Mouse (Mus musculus) neural tube, embryonic 11.5 days (tissue): ENCODE data around the gene Adamts9. TPM values are rescaled to one million over a fixed set of nuclear protein-coding genes. Genes with fewer than 3 reads are reported as not detected.

ENCODE experiments used
- ATAC-seq: fragments of 200-750 bp; cut with Nextera tagmentation; 2 replicates; pipeline ENCODE4 v1.8.0; 2017; ENCODE audit warnings: moderate number of reproducible peaks, mild to moderate bottlenecking, moderate TSS enrichment, moderate library complexity; ENCODE audit not compliant: insufficient read depth, low FRiP score, low TSS enrichment
- DNase-seq: peaks from one replicate; pipeline ENCODE4 v3.0.0-alpha.2; 2015; ENCODE audit warnings: low spot score
- H3K27ac ChIP-seq: fragments of 300-500 bp; sonication (generic); 2 replicates; pipeline ENCODE4 v1.5.1; 2014; ENCODE audit warnings: low read depth, mild to moderate bottlenecking, low read length
- H3K27me3 ChIP-seq: fragments of 300-500 bp; sonication (generic); 2 replicates; pipeline ENCODE4 v1.6.1; 2014; ENCODE audit warnings: mild to moderate bottlenecking, low read length, mixed read lengths; ENCODE audit not compliant: control insufficient read depth, insufficient read depth
- H3K36me3 ChIP-seq: fragments of 300-500 bp; sonication (generic); 2 replicates; pipeline ENCODE4 v1.6.1; 2014; ENCODE audit warnings: mild to moderate bottlenecking, low read length, moderate library complexity, mixed read lengths; ENCODE audit not compliant: control insufficient read depth, insufficient read depth
- H3K4me1 ChIP-seq: fragments of 300-500 bp; sonication (generic); 2 replicates; pipeline ENCODE4 v1.6.1; 2014; ENCODE audit warnings: low read length, mixed read lengths; ENCODE audit not compliant: control insufficient read depth, insufficient read depth
- H3K4me2 ChIP-seq: fragments of 300-500 bp; sonication (generic); 2 replicates; pipeline ENCODE4 v1.6.1; 2014; ENCODE audit warnings: low read depth, mild to moderate bottlenecking, moderate library complexity
- H3K4me3 ChIP-seq: fragments of 300-500 bp; sonication (generic); 2 replicates; pipeline ENCODE4 v1.5.1; 2014; ENCODE audit warnings: low read depth, low read length
- H3K9ac ChIP-seq: fragments of 300-500 bp; sonication (generic); 2 replicates; pipeline ENCODE4 v1.6.1; 2014; ENCODE audit warnings: mild to moderate bottlenecking, low read length
- H3K9me3 ChIP-seq: fragments of 300-500 bp; sonication (generic); 2 replicates; pipeline ENCODE4 v1.6.1; 2016; ENCODE audit warnings: low read length; ENCODE audit not compliant: control insufficient read depth
- WGBS: fragments of 180-500 bp; shearing (Covaris S2); extraction: QIAGEN DNeasy Blood & Tissue Kit; methylation state at CpG from one replicate; pipeline ENCODE4 v1.1.7; 2014; 5-methylcytosine and 5-hydroxymethylcytosine counted together
- polyA plus RNA-seq: library from polyadenylated mRNA; unstranded; fragments of >200 nt; fragmentation: Nextera tagmentation; extraction: Ambion mirVana; gene quantifications from 2 replicates; pipeline ENCODE4 v1.2.1, GENCODE M21; 2014

Gene Adamts9
- polyA plus RNA-seq: 1.4 and 2.2 TPM in 2 replicates

DNA sequence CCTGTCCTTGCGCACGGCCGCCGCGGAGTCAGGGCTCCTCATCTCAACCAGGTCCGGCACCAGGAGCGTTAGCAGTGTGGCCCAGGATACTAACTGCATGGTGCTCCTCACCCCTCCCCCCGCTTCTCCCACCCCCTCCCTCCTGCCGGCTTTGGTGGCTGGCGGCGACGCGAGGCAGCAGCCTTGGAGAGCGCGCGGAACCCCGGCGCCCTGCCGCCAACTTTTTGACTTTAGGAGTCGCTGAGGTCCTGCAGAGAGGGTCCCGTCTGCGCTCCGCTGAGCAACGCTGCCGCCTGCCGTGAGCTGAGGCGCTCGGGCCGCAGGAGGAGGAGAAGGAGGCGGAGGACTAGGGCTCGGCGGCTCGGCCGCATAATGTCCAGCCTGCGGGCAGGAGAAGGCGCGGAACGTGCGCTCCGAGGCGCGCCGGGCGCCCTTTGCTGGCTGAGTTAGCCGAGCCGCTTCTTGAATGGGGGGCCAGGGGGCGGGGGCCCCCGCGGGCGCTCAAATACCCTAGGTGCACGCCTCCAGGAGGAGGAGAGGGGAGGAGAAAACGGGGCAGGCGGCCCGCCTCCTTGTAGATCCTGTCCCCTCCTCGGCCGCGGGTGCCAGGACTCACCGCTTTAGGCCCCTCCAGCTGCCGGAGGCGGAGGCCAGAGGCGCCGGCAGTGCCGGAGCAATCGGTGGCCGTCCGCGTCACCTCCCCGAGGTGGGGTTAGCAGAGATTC lies at the start of gene Adamts9:
Gene Adamts9 (minus strand): TSS at position 436 of the 725 bp plus-strand sequence.
- Histone ChIP-seq H3K9me3 (no peaks in the 10 kb centered on the region), H3K4me3 (peak within 1 kb of the TSS; percentile 51), H3K27me3 (peaks cover 25% of the 10 kb centered on the region), H3K4me1 (0 out of 2 replicates have a peak, but pooled peaks cover 4% of the 10 kb centered on the region), H3K4me2 (peak within 1 kb of the TSS; percentile 95), H3K27ac (no peak within 1 kb of the TSS), H3K36me3 (no peaks in the 10 kb centered on the region), H3K9ac (peak within 1 kb of the TSS; percentile 56)
- under 1% methylated on average over 51 of the region's 68 CpGs for WGBS
- ATAC-seq (peak; percentile 58), DNase-seq (peak; percentile 81)

DNA sequence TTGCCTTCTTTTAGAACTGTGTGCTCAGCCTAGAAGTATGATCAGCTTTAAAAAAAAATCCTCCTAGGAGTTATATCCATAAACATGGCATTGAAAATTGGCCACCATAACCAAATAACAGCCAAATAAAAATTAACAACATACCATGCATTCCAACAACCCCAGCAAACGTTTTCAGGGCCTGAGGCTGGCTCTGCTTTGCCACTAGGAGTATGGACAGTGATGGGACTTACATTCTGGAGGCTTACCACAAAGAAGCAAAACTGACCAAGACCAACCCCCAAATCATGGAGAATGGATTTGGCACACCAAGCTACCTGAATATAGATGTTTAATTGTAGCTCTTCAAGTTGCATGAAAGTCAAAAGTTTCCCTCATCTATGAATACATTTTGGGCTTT lies 48.3 kb upstream of the Adamts9 start:
- no peak overlapping the region for H3K27ac ChIP-seq
- no peak overlapping the region for H3K4me2 ChIP-seq
- no peak for DNase-seq
- H3K9me3 ChIP-seq: no peaks in the 10 kb centered on the region
- H3K36me3 ChIP-seq: no peaks in the 10 kb centered on the region
- no peaks in the 10 kb centered on the region for H3K27me3 ChIP-seq
- no peak for ATAC-seq
- no peaks in the 10 kb centered on the region for H3K4me1 ChIP-seq
- WGBS: 37% methylated on average over 1 of the region's 1 CpGs
- H3K9ac ChIP-seq: no peak overlapping the region
- H3K4me3 ChIP-seq: no peak overlapping the region

DNA sequence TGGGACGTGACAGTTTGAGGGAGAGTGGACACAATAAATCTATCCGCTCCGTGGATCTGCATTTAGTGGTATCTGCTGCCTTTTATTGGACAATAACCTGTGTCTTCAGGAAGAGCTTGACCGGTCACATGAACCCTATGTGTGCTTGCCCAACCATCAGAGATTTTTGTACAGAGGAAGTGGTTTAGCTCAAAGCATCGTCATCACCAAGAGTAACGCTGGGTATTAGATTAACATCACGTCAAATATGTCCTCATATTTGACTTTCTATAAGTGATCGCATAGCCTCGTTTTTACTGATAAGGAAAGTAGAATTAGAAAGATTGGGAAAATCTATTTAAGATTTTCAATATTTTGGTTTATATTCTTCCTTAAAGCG lies 45.3 kb upstream of the Adamts9 start:
- no peak overlapping the region for H3K4me3 ChIP-seq
- ATAC-seq: no peak
- no peaks in the 10 kb centered on the region for H3K27me3 ChIP-seq
- H3K9me3 ChIP-seq: no peaks in the 10 kb centered on the region
- no peaks in the 10 kb centered on the region for H3K4me1 ChIP-seq
- H3K27ac ChIP-seq: no peak overlapping the region
- no peaks in the 10 kb centered on the region for H3K36me3 ChIP-seq
- 94% methylated on average over 10 of the region's 10 CpGs for WGBS
- H3K4me2 ChIP-seq: no peak overlapping the region
- no peak for DNase-seq
- H3K9ac ChIP-seq: no peak overlapping the region

DNA sequence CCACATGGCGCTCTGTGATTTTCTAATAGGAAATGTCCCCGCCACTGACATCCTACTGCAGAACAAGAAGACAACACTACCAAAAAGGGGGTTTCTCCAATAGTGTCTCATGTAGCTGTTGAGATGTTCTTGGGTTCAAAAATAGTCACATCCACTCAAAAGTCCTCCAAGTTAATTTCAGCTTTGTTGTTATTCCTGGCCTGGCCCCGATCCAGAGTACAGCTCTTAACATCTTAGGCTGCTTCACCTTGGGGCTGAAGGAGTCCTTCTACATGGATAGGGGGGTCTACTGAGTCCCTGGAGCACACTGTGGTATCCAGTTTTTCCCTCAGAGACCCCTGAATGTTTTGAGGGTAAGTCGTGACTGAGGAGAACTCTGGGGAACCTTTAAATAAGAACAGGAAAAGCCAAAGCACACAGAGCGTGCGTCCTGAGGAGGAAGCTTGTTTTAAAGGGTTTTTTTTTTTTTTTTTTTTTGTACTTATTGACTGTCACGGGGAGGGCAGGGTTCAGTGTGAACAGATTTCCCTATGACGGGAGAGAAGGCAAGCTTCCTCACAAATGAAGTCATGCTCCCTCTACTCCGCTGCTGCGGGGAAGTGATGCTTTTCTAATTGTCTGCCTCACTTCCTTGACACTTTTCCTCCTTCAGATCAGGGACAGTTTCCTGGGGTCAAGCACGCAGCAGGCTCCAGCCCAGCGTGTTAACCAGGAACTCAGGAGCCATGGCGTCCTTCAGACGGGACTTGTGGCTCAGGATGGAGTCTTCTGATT lies 44.7 kb upstream of the Adamts9 start:
- H3K9me3 ChIP-seq: no peaks in the 10 kb centered on the region
- no peak overlapping the region for H3K27ac ChIP-seq
- H3K4me2 ChIP-seq: no peak overlapping the region
- no peak overlapping the region for H3K9ac ChIP-seq
- 83% methylated on average over 14 of the region's 14 CpGs for WGBS
- ATAC-seq (no peak), DNase-seq (no peak)
- no peaks in the 10 kb centered on the region for H3K27me3 ChIP-seq
- H3K4me1 ChIP-seq: no peaks in the 10 kb centered on the region
- H3K36me3 ChIP-seq: no peaks in the 10 kb centered on the region
- no peak overlapping the region for H3K4me3 ChIP-seq

DNA sequence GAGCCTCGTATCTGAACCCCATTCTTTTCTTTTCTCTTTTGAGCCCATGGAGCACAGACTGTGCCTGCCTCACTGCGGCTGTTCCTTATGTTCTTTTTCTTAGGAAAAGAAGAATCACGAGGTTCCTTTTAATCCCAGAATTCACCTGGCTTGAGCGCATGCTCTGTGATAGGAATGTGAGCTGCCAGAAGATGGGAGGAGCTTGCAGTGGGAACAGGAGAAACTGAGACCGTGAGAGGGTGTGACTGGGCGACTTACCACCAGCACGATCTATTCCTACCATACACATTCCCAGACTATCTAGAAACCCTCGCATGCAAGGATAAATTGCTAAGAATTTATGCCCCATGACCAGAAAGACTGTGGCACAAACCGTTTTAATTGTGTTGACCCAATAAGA lies 44.1 kb upstream of the Adamts9 start:
- no peak for ATAC-seq
- WGBS: 89% methylated on average over 9 of the region's 9 CpGs
- no peaks in the 10 kb centered on the region for H3K36me3 ChIP-seq

DNA sequence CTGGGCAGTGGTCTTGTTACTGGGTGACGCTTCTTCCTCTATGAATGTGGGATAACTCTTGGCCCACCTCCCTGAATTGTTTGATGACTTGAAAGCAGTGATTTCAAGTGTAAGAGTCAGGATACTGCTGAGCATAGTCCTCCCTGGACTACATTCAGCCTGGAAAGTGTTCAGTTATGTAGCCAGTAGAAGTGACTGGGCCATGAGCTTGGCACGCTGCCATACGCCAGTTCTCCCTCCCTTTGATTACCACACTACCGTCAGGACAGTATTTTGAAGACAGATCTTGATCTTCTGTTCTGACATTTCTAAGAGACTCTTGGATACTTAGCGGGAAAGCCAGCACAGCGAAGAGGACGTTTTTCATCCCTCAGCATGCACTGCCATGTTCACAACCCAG lies 40.1 kb upstream of the Adamts9 start:
- Histone ChIP-seq H3K36me3 (no peaks in the 10 kb centered on the region), H3K4me1 (no peaks in the 10 kb centered on the region), H3K27me3 (no peaks in the 10 kb centered on the region), H3K9ac (no peak overlapping the region), H3K9me3 (no peaks in the 10 kb centered on the region), H3K4me3 (no peak overlapping the region), H3K4me2 (no peak overlapping the region), H3K27ac (no peak overlapping the region)
- 86% methylated on average over 7 of the region's 7 CpGs for whole genome bisulfite sequencing
- ATAC-seq: no peak
- DNase-seq: no peak

More for the DNA sequence above, 44.1 kb upstream of the Adamts9 start:
- Histone ChIP-seq H3K4me2 (no peak overlapping the region), H3K9ac (no peak overlapping the region), H3K9me3 (no peaks in the 10 kb centered on the region), H3K4me3 (no peak overlapping the region), H3K4me1 (no peaks in the 10 kb centered on the region), H3K27ac (no peak overlapping the region), H3K27me3 (no peaks in the 10 kb centered on the region)
- DNase-seq: no peak

DNA sequence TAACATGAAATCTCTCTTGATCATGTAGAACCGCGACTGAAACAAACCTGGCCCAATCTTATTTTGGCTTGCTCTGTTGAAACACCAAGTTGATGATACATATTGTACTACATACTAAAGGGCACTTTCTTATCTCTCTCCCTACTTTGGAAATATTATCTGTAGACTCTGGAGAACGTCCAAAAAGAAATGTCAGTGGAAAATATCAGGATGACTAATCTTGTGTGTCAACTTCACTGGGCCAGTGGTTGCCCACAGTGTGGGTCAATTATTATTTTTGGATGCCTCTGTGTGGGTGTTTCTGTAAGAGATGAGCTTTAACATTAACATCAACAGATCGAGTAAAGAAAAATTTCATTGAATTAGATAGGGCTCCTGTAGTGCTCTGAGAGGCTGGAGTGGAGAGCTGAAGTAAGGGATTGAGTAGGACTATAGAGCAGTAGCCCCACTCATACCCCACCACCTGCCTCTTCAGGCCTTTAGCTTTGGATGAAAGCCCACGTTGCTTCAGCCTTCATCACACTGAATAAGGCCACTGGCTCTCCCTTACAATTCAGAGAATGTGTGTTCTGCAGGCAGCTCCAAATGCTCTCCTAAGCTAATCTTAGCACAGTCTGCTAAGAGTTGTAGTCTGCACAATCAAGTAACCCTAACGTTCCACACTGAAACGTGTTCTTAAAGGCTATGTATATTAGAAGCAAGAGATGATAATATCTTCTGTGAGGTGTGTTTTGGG lies 38.3 kb upstream of the Adamts9 start:
- Histone ChIP-seq H3K27me3 (no peaks in the 10 kb centered on the region), H3K4me2 (no peak overlapping the region), H3K27ac (no peak overlapping the region), H3K9me3 (no peaks in the 10 kb centered on the region), H3K4me3 (no peak overlapping the region), H3K4me1 (no peaks in the 10 kb centered on the region), H3K36me3 (no peaks in the 10 kb centered on the region), H3K9ac (no peak overlapping the region)
- 85% methylated on average over 7 of the region's 7 CpGs for WGBS
- DNase-seq: no peak
- ATAC-seq: no peak

DNA sequence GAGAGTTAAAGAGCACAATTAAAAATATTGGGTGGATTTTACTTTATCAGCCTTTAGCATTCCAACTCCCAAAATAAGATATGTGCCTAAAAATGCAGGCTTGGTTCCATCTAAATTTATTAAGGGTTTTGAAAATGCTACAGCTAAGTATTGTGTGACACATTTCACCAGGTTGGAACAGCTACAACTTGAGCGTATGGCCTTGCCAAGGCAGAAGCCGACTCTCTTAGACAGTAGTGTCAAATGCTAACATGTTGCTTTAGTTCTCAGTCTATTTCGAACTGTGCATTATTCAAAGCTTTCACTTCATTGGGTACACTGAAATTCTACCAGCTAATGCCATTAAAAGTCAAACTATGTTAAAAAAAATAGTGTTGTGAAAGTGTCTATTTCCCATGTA lies 30.0 kb upstream of the Adamts9 start:
- H3K4me1 ChIP-seq: no peaks in the 10 kb centered on the region
- no peak for ATAC-seq
- 97% methylated on average over 3 of the region's 3 CpGs for WGBS
- H3K4me2 ChIP-seq: no peak overlapping the region
- no peak for DNase-seq
- no peak overlapping the region for H3K27ac ChIP-seq
- H3K9ac ChIP-seq: no peak overlapping the region
- no peak overlapping the region for H3K4me3 ChIP-seq
- no peaks in the 10 kb centered on the region for H3K27me3 ChIP-seq
- no peaks in the 10 kb centered on the region for H3K36me3 ChIP-seq
- no peaks in the 10 kb centered on the region for H3K9me3 ChIP-seq
